Mouse (Mus musculus): ENCODE data around the gene Steap4.
"Not testable (repeated sequence)": the region's sequence is repeated elsewhere in the genome, so short reads cannot be mapped to it uniquely, and the experiment has no call there.

The Steap4 gene

DNA sequence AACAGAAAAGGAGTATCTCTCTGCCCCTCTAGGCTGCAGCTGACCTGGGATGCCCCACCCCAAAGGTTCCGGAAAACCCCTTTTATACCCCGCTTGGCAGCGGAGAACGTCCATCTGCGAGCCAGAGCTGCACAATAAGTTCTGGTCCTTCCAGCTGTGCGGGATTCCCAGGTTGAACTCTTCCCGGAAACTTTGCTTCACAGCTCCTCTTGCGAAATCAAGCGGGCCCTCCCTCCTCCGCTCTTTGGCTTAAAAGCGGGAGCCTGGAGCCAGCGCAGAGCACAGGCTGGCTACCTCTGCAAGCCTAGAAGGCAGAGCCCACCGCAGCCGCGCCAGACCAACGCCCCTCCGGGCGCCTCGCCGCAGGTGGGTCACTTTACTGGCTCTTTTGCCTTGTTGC lies at the start of gene Steap4:
Gene Steap4 (plus strand): TSS at position 282 of the 400 bp plus-strand sequence.
- DNase-seq (ENCODE audit: low spot score in 2 of 2): no peak

DNA sequence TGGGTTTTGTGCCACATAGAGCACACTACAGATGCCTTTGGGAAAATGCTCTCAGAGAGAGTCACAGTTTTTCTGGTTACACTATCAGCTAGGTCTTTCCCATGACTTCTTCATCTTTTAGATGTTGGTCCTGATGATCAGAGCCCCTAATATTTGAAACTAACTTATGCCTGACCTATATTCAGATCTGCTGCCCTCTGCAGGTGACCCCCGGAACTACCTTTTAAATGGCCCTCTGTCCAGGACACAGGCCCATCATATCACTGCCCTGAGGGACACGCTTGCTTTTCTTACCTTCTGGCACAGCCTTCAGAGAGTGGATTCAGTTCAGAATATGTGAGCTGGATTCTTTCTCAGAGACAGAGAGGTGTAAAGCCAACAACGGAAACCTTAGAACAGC lies 48.3 kb upstream of the Steap4 start:
- DNase-seq (ENCODE audit: low spot score in 2 of 2): no peak

DNA sequence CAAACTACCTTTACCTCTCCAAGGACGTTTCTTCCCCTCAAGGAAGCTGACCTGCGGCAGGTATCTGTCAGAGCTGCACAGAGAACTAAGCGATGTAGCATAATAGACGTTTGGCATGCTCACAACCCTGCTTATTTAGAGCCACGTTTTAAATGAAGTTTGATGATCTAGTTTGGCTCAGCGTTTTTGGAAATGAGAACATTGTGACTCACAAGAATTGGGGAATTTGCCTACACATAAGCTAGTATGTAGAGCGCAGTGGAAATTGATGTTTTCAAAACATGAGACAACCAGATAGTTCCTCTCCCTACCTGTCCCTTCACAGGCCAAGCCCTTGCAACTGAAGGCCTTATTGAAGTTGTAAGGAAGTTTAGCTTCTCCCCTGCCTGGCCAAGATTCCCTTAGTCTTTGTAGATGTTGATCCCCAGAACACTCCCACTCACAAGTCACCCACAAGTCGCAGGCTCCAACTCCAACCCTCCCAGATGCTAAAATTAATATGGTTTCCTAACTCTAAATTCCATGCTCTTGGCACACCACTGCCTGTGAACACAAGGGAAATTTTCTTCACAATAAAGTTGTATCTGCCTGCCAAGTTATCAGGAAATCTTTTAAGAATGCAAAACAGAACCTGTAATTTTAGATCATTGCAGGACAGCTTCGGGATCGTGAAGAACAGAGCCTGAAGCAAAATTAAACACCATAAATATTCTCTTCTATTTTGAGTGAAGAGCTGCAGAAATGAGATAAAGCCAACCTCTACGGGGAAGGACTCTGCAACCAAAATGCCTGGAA lies 42.6 kb upstream of the Steap4 start:
- no peak for DNase-seq (ENCODE audit: low spot score in 2 of 2)

DNA sequence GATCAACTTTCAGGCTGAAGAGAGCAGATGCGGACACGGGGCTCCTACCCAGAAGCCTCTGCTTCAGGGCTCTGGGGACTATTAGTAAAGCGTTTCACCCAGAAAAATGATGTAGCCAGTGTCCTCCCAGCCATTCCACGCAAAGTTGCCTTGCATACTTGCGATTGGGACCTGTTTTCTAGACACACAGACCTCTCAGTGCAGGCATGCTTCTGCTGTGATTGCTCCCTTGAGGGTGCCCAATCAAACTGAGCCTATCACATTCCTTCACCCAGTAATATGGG lies 42.0 kb upstream of the Steap4 start:
- no peak for DNase-seq (ENCODE audit: low spot score in 2 of 2)

DNA sequence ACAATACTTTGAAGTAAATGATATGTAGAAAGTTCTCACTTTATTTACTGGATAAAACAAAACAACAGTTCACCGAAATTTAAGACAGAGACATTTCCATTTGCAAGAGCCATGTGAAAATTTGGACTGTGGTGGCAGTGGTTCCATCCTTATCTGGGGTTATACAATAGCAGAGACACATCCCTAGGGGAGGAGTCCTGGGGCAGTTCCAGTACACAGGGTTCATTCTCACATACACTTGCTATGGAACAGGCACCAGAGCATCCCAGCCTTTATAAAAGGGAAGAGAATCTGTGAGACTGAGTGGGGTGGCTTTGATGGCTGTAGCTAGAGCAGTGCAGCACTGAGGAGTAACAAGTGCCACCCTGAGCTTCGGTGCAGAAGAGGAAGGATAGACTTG lies 40.6 kb upstream of the Steap4 start:
- DNase-seq (ENCODE audit: low spot score in 2 of 2): no peak

DNA sequence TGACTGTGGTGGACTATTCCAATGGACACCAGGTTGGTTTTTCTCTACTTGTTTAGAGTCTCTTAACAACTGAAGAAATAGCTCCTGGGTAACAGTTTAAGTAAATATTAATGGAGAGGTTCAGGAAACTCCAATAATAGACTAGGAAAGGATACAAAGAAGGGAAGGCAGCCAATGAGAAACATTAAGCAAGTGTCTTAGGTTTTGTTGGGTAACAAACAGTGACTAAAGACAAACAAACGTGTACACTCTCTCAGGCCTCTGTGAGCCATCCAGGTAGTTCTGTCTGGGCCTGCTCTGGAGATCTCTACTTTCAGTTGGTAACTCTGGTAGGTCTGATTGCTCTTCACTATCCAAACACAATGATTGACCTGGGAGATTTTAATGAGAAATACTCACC lies 37.5 kb upstream of the Steap4 start:
- DNase-seq (ENCODE audit: low spot score in 2 of 2): no peak

DNA sequence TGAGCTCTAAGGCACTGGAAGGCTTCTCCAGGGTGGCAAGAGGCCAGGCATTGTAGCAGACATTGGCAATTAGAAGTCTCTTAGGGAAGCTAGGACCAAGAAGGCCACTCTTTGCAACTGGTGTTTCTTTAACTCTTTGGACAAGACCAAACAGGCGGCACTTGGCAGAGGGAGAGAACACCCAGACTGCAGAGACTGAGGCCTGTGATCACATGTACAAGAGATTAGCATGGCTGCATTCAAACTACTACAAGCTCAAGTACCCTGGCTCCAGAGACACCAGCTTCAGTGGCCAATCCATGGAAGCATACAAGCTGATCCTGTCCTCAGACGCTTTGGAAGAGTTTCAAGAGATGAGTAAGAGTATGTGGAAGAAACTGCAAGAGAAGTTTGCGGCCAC lies 36.6 kb upstream of the Steap4 start:
- DNase-seq (ENCODE audit: low spot score in 2 of 2): no peak

DNA sequence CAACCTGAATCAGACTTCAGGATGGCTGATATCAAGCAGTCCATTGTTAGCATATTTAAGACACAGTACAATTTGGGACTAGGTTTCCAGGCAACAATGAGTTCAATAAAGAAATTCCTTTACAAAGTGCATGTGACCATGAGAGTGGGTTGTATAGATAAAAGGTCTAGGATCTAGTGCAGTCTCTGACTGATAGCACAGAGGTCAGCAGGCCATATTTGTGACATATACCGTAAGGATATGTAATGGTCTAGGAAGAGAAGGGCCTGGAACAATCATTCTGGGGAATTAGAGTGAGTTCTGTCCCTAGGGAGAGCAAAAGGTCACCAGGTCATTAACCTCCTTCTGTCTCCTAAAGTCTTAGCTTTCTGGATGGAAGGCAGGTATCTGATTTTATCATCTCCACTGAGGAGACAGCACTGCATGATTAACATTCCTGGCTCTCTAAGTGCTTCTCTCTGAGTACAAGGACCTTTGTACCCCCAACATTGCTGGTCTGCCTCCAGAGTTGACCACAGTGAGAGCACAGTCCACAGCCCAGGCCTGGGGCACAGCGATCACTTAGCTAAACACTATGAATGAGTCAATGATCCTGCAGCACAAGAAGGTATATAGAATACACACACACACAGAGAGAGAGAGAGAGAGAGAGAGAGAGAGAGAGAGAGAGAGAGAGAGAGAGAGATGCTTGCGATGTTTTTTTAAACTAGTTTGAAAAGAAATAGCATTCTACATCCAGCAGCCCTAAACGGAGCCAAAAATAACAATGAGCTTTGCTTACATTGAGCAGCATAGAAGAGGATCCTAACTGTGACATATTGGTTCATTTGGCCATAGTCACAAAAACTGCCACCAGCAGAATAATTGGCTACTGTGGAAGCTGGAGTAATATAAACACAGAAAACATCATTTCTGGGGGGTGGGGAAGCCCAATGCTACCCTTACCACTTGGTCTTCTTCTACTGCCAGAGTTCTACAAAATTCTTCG lies 27.7 kb upstream of the Steap4 start:
- no peak for DNase-seq (ENCODE audit: low spot score in 2 of 2)

DNA sequence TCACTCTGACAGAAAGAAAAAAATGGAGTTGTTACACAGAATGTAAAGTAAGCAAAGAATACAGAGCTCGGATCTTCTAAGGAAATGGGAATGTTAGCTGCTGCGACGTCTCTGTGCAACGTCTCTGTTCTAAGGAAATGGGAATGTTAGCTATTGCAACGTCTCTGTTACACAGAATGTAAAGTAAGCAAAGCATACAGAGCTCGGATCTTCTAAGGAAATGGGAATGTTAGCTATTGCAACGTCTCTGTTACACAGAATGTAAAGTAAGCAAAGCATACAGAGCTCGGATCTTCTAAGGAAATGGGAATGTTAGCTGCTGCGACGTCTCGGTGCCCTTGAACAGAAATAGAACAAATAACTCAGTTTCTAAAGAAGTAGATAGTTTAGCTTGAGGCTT lies 26.8 kb upstream of the Steap4 start:
- not testable (repeated sequence) for DNase-seq (ENCODE audit: low spot score in 2 of 2)

DNA sequence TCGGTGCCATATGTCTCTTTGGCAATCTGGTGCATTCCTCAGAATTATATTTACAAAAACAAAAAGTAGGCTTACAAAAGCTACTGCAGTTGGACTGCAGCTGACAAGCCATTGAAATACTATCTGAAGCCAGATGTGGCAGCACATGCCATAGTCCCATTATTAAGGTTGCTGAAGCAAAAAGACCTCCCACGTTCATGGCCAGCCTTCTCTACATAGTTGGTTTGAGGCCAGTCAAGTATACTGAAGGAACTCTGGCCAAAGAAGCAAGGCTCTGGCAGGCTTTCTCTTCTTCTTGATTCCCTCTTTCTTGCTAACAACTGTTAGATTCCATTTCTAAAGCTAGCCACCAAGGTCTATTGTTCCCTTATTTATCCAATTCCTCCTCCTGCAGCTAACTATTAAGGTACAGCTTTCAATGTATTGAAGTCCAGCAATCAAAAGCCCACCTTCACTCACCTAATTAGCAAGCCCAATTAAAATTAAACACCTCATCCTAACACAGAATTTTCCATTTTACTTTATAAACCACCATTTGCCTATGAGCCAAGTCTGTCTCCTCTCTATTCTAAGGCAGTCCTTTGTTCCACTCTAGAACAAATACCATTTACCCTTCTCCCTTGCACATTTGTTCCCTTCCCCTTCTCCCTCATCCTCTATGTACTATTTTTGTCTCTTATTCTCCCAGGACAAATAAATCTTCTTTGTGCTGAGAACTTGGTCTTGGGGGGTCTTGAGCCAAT lies 26.2 kb upstream of the Steap4 start:
- DNase-seq (ENCODE audit: low spot score in 2 of 2): no peak

DNA sequence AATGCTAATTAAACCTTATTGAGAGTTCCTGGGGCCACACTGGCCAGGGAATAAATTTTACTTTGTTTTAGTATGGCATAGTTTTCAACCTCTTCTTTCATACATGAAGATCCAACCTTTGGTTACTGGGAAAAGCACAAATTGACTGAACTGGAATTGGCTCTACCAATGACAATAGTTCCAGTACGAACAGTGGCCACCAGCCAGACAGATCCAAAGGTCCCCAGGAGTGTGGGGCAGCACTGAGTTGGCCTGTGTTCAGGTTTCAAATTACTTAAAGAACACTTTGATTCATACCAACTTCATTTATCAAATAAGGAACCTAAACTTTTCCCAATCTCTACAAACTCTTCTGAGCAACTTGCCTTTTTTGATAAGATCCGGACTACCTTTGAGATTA lies 5.4 kb upstream of the Steap4 start:
- DNase-seq (ENCODE audit: low spot score in 2 of 2): no peak

DNA sequence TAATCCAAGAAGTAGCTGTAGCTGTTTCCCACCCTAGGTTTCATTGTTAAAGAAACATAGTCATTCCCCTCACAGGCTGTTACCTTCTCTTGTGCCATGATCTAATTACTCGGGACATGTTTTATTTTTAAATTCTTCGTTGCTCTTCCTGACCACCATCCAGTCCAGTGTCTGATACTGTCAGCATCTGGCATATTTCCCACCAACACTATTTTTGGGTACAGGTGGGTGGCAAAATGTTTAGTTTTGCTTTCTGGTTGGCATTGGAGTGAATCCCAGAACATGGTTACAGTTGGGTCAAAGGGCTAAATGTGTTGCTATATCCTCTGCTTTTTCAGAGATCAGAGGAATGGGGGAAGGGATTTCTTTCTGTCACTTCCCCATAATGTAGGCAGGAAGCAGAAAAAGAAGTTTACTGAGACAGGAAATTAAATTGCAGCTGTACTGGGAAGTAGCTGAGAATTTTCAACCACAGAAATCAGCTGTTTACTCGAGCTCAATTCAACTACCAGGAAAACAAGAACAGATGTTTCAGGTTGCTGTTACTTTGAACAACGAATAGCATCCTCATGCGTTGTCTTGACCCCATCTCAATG lies 4.8 kb upstream of the Steap4 start:
- no peak for DNase-seq (ENCODE audit: low spot score in 2 of 2)

DNA sequence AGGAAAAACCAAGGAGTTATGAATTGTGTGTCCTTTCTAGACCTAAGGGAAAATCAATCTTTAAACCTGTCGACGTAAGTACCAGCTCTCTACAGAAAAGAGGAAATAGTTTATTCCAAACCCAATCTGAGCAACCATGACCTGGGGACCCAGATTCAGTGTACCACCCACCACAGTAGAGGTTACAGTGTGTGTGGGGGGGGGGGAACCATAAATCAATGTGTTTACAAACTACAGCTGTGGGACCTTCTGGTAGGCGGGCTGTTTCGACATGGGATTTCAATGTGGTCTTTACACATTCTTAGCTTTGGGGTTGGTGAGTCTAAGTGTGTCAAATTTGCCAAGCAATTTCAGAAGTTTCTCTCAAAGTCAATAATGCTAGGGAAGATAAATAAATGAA lies 2.2 kb upstream of the Steap4 start:
- DNase-seq (ENCODE audit: low spot score in 2 of 2): no peak

DNA sequence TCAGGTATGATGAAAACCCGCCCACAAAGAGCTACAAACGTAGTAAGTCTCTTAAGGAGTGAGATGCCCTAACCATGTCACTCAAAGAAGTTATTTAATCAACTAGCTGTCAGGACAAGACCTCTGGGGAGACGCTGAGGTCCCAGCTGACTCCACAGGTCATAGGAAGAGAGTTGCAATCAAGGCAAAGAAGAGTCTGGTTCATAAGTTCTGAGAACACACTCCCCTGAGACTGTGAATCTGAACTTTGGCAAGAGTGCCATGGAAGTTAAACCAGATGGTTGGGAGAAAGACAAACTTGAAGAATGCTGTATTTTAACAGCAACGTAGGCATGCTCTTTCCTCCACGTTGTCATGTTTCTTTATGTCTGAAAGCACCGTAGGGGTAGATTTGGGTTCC lies 971 bp upstream of the Steap4 start:
- DNase-seq (ENCODE audit: low spot score in 2 of 2): no peak

DNA sequence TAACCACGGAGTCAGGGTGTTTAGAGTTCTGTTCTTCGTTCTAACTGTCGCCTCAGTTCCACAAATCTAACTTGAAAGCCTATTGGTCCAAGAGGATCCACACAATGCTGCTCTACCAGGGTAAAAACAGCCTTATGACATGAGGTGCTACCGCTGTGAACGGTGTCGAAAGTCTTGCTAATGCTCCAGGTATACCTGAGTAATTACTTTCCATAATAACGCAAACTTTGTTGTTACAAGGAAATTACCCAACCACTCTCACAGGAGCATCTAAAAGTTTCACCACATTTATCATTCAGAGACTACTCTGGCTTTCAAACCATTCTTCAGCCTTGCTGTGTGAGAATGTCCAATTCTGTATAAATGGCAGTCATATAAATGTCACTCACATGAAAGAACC lies 856 bp downstream of the Steap4 start:
- no peak for DNase-seq (ENCODE audit: low spot score in 2 of 2)

DNA sequence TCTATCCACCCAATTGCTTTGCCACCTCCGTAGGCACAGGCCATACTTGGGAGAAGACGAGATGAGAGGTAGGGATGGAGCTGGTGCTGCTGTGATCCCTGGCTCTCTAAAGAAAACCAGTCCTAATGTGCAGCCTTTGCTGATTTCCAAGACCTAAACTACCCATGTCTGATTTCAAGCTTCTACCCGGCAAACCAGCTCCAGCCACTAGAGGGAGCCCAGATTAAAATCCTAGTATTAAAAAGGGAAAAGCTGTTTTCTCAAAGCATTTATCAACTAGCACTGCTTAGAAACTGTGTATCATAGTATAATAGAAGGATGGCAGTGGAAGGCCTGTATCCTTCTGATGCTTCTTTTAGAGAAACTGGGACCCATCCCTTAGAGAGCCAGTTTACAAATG lies 5.0 kb downstream of the Steap4 start:
- peak in 1 of 2 experiments; percentile 1 for DNase-seq (ENCODE audit: low spot score in 2 of 2)

DNA sequence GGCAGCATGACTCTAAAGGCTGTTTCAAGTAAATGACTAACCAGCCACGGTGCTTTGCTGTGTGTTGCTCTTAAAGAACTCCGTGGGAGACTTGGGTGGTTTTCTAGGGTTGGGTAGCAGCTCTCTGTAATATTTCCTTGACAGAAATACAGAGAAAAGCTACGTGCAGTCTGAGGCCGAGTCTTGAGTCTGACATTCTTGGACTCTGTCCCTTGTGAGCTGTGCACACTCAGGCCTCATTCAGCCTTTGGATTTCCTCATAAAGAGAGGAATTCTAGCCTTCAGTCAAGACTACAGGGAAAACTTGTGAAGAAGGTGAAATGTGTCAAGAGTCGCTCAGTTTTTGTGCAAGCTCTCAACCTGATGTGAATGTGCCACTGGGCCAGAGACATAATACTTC lies 7.9 kb downstream of the Steap4 start:
- no peak for DNase-seq (ENCODE audit: low spot score in 2 of 2)

DNA sequence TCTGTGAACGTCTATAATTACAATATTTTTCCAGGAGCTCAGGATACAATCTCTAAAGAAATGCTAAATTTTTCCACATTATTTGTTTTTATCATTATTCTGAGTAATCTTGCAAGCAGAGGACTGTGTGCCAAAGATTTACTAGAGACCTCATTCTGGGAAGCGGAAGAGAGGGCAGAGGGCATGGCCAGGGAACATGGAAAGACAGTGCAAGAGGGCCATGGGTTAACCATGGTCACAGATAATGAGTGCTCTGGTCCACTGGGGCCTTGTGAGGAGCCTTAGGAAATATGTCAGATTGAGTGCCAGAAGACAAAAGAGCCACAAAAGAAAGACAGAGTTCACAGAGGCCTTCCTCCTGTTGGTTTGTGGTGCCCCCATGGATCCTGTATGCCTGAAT lies 12.0 kb downstream of the Steap4 start:
- DNase-seq (ENCODE audit: low spot score in 2 of 2): no peak

DNA sequence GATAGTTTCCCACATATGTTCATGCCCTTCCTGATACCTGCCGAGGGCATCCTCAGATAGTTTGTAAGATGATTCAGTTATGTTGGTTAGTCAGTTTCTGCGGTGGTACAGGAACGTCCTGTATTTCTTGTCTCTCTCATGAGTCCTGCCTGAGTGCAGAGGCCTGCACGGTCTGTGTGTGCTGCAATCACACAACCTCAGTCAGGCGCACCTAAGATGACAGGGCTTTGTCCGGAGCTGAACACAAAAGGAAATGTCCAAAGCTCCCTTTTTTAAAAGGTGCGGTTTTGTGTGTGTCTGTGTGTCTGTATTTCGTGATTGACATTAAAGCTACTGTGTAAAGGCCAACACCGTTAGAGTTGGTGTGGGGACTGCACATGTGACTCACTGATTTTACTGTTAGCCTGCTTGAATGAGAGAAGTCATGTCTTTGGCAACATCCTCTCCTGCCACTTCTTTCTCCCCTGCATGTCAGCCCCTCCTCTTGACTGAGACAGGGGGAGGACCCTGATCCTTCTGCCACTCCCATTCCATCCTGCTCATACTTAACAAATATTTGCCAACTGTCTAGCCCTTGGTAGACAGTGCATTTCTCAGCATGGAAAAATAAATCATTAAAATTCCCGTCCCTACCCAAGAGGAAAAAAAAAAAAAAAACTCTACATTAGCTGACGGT lies 14.4 kb downstream of the Steap4 start:
- no peak for DNase-seq (ENCODE audit: low spot score in 2 of 2)

DNA sequence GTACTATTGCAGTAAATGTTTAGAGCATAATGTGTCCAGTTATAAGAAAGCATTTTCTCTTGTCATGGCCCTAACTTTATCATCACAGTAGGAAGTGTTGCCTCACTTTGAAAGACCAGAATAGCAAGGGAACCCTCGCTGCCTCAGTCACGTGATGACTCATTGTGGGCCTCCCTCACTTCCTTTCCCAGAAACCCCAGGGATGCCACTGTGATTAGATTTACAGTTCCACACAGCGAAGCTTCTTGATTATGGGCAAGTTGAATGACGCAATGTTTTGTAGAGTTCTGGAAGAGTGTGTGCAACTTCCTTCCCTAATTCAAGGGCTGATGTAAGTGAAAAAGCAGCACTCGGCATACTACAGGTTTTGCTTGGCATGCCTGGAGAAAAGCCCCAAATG lies 20.3 kb downstream of the Steap4 start:
- DNase-seq (ENCODE audit: low spot score in 2 of 2): no peak

DNA sequence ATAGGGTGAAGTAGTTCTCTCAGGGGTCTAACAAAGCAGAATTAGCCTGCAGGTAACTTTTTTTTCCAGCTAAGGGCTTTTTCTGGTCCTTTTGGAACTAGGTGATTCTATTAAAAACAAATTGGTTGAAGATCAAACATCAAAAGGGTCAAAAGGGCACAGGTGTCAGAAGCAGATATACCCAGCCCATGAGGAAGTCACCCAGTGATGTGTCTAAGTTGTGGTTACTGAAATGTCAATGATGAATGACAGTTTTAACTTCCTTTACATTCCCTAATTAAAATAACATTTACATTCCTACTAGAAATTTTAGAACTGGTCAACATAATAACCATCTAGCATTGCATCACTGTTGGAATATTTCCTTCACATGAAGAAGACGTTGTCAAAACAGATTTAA lies 27.7 kb downstream of the Steap4 start:
- DNase-seq (ENCODE audit: low spot score in 2 of 2): no peak

DNA sequence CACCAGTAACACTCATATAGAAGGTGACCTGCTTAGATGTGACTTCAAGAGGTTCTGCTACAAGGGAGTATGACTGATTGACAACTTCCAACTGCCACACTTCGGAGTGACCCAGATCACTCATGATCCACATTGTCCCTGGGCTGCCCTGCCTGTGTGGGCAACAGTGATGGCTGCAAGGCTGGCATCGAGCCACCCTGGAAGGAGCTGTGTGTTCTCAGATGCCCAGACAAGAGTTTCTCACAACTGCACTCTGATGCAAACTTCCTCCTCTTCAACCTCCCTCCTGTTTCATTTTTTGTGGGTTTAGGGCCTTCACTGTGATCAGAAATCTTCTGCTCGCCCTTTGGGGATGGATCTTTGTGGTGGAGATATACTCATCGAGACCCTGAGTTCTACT lies 28.2 kb downstream of the Steap4 start:
- DNase-seq (ENCODE audit: low spot score in 2 of 2): no peak

All from natural killer cell, adult 2 months (primary cell).